Mouse (Mus musculus) frontal cortex, postnatal 14 days (tissue): ENCODE data around the gene Cd47.

ENCODE experiments used
- DNase-seq, 2 experiments: peaks; one replicate each; pipeline ENCODE4 v3.0.0; 2022; ENCODE audit warnings: low spot score in 2 of 2

The Cd47 gene

DNA sequence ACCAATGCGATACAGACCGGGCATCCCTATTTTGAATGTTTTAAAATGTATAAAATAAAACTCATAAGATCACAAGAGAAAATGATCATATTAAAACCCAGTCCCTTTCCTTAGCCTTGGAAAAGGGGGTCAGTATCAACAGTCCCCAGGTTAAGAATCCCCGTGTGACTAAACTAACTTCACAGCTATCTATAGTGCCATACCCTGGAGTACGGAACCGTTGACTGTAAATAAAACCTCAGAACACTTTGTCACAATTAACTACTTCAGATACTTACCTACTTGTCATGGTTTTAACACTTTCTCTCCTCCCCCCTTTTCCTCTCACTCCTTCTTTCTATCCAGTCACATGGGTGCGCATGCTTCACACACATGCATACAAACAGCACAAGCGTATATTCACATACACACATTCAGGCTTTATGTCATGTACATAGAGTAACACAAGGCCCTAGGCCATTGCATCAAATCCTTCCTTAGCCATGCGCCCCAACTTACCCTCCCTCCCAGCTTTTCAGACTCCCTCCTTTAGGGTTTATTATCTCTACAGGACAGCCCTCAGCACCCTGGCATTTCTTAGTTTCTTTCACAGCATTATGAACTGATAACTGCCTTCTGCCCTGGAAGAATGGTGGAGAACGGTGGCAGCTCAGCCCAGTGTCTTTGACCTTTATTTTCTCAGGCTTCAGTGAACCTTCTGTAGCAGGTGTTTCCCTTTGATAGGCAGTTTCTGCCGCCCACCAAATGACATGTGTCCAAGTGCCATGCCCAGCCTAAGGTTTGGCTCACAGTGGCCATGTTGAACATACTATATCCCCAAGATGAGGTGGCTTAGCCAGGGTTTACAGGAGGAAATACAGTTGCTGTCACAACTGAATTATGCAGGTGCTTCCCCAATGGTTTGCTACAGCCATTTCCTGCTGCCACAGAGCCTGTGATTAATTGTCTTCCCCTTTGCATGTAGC, at the start of gene Cd47:
Gene Cd47, plus strand, starts transcription at position 937 of the 965 bp plus-strand sequence.
- DNase-seq, result no peak

- DNase-seq, result no peak
Measured at GRCm38 (mm10) chr16:49752906-49753305, 47.4 kb upstream of the Cd47 start.

GRCm38 (mm10) chr16:49753318-49753717, 47.0 kb upstream of the Cd47 start:
- no peak for DNase-seq

DNA sequence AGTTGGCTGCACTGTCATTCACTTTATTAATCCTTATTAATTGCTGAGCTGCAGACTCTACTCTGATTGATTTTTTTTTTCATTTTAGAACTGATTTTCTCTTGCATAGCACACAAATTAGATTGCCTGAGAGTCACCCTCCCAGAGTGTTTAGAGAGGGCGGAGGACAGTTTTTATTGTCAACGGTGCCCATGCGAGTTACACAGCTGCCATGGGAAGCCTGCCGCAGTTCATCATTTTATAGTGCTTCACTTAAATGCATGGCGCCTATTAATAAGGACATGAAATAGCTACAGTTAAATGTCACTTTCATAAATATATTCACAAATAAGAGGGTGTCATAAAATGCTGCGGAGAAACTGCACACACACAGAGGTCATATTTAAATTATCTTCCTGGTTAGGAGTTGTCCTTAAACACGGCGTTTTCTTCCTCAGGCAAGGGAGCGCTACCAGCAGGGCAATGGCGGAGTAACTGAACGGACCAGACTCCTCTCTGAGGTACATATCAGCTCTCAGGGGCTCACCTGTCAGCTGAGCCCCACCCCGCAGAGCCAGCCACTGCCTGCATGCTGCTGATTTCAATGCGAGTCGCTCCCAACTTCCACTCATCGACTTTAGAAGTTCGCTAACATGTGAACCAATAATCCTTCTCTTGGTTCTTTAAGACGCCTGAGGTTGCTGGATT, 39.7 kb upstream of the Cd47 start:
- DNase-seq, result no peak

DNA sequence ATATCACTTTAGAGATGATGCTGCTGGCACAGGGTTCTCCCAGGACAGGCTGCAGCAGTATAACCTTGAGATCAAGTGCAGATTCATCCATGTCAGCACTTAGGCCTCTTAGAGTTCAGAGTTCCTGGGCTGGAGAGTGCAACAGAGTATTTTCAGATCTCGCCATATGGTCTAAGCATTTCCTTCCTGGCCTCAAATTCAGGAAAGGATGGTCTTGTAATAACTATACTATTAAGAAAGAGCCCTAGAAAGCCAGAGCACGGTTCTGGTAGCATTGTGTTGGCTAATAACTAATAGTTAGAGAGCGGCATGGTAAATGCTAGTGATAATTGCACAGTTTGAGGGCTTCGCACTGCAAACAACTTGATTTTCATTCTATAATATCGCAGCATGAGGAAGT, 38.4 kb upstream of the Cd47 start:
- no peak for DNase-seq

DNA sequence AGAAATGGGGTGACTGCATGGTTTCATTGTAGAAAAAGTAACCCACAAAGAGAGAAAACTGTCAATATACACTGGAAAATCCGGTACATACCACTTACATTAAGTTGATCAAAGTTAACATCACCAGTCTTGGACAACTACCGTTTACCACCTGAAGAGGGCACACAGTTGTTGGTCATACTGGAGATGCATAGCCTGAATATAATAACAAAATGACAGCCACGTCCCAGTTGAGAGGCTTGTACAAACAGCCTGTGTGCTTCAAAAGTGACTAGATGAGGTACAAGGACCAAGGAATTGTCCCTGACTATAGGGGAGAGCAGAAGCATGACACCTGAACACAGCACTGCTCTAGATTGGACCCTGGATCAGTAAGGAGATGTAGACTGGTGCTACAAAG, 34.0 kb upstream of the Cd47 start:
- no peak for DNase-seq

- no peak for DNase-seq
Measured at GRCm38 (mm10) chr16:49768491-49769031, 31.8 kb upstream of the Cd47 start.

GRCm38 (mm10) chr16:49769831-49770261, 30.5 kb upstream of the Cd47 start:
- no peak for DNase-seq

DNA sequence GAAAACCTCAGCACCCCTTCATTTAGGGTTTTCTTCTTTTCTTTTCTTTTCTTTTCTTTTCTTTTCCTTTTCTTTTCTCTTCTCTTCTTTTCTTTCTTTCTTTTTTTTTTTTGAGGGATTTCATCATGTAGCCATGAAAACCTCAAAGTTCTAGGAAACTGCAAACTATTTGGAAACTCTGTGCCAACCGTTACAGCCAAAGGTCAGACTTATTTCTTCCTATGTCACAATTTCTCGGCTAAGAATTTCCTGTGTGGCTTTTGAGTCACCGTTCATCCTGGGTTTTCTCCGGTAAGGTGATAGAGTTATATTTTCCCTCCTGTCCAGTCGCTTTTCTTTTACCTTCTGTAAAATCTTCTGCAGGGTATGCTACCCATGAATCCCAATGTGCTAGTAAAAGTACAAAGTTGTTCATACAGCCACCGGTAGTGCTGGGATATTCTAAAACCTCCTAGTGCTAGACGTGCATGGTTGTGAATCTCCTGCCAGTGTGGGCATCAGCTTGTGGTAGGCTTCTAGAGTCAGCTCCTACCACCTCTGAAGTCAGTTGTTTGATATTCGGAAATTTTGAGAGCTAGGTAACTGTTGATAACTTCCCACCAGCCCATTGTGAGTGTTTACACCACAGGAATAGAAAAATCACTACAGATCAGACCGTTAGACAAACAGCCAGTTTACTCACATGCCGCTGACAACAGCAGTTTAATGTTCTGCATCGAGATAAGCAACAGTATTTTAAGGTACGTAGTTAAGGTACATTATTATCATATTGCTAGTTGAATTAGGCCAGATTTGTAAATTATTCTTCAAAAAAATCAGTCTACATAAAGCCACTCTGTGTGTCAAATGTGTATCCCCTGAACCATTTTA, 29.8 kb upstream of the Cd47 start:
- no peak for DNase-seq

DNA sequence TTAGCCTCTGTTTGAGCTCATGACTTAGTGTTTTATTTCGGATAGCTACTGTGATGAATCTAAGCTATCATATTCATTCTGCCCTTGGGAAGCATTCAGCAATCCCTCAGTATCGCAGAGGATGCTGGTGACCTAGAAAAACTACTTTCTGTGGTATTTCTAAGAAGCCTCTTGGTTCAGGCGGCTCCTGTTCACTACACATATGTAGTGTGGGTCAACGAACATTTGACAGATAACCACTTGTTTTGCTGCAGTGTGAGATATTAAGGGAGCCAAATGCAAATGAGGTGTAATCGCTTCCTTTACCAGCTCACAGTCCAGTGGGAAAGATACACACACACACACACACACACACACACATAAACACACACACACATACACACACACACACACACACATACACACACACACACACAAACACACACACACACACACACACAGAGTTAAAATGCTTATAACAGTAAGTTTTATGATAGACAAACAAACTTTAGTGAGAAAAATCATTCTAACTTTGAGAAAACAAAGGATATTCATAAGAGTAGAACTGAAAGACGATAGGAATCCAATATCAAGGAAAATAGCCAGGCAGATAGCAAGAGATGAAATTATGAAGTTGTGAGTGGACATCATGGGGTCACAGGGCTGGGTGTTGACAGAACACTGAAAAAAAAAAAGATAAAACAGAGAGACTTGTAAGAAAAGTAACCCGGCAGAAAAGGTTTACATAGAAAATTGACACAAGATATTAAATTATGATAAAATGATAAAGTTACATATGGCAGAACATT, 28.5 kb upstream of the Cd47 start:
- no peak for DNase-seq

DNA sequence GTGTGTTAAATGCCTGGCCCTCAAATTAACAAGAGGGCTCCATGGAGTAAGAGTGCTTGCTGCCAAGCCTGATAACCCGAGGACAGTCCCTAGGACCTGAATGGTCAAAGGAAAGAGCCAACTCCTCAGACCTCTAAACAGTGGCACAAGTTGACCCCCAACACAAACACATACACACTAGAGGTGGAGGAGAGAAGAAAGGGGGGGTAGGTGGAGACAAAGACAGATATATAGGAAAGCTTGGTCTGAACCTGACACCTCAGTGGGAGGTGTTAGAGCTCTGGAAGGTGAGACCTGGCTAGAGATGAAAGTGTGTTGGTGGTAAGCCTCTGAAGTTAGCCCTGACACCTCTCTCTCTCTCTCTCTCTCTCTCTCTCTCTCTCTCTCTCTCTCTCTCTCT, 27.8 kb upstream of the Cd47 start:
- no peak for DNase-seq

DNA sequence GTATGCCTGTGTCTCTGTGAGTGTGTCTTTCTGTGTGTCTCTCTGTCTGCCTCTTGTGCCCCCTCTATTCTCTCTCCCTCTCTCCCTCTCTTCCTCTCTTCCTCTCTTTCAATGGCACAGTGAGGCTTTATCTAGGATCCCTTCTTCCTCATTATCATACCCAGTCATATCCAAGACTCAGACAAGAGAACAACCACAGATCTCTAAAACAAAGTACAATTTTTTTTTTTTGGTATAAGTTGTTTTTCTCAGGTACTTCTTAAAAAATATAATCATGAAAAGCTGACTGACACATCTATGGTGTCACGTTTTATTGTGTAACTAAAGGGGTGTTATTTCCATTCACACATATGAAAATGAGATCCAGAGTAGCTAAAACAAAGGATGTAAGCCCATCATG, 27.3 kb upstream of the Cd47 start:
- no peak for DNase-seq

DNA sequence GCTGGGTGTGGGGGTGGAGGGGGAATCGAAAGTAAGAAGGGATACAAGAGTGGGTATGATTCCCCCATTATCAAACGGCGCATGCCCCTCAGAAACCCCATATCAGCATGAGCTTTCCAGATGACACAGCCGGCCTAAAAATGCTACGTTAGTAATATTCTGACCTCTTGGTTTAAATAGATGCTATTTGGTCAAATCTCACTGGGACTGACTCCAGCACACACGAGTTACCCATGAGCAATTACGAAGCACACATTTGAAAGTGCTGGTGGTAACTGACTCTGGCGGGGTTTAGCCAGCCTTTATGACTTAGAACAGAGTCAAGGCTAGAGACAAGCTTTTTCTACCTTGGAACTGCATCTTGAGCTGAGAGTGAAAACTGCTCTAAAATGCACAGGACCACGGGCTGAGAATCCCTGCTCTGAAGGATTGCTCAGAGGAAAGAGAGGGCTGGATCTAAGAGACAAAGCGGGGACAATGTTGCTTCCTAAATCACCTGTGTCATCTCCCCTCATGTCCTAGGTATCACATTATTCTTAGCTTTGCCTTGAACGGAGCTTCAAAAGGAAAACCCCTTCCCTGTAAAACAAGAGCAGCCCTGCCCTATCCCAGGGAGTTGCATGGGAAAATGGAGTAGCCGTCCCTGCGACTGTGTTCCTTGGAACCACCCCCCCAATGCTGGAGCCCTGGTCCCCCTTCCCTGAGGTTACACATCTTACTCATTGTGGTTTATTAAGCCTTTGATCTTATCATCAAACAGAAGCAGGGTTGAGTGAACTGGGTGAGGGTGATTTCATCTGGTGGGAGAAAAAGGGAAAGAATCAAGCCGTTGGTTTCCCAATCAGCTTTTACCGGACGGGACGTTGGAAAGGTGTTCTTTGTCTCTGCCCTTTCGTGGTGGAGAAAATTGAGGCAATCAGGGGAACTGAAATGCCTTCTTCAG, 26.0 kb upstream of the Cd47 start:
- DNase-seq, result no peak

- no peak for DNase-seq
Measured at GRCm38 (mm10) chr16:49775002-49775966, 25.0 kb upstream of the Cd47 start.

- no peak for DNase-seq
Measured at GRCm38 (mm10) chr16:49776981-49777380, 23.4 kb upstream of the Cd47 start.

DNA sequence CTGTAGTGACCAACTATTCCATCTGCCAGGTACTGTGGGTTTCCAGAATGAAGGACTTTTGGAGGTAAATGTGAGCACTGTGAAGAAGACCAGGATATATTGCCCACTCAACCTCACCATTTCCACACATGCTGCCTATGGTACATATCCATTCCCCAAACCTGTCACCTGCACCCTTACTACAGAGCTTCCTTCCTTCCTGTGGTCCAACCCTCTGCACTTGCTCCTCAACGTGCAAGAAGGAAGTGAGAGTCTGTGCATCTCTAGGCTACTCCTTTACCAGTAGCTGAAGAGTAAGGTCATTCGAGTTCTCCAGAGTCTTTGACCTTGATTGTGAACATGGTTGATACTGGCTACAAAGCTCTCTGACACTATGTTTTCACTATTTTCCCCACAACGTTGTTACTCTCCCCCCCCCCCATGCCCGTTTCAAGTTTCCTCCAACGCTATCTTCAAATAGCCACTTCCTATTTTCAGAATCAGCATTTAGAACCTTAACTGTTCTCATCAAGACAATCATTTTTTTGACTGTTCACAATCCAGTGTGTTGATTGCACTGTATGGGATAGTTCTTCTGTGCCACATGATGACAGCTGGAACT, 18.7 kb upstream of the Cd47 start:
- no peak for DNase-seq

GRCm38 (mm10) chr16:49783369-49783768, 17.0 kb upstream of the Cd47 start:
- DNase-seq, result no peak

DNA sequence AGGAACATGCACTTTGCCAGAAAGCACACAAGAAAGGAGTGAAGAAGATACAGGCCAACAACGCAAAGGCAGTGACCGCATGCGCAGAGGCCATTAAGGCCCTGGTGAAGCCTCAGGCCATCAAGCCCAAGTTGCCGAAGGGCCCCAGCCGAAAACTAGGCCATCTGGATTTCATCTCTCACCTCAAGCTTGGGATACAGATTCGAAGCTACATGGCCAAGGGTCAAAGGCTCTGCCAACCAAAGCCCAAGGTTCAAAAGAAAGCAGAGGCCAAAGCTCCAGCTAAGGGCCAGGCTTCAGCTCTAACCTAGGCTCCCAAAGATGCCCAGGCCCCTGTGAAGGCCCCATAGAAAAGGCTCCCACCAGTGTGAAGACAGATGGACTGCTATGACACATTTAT, 14.2 kb upstream of the Cd47 start:
- no peak for DNase-seq
